Mouse (Mus musculus): ENCODE measurements around the gene Ccl22. TPM values are rescaled to one million over a fixed set of nuclear protein-coding genes. Genes with fewer than 3 reads are reported as not detected.
A peak's percentile ranks its signal among the peaks of the same experiment; 100 is the strongest.

Ccl22 gene
- total RNA-seq, 2 experiments from 2014 or later = 0.25 to 0.31 TPM

GRCm38 (mm10) chr8:94734735-94735350 is 10.5 kb upstream of the Ccl22 start:
- no peak for DNase-seq (ENCODE audit: low spot score in 2 of 2)

DNA sequence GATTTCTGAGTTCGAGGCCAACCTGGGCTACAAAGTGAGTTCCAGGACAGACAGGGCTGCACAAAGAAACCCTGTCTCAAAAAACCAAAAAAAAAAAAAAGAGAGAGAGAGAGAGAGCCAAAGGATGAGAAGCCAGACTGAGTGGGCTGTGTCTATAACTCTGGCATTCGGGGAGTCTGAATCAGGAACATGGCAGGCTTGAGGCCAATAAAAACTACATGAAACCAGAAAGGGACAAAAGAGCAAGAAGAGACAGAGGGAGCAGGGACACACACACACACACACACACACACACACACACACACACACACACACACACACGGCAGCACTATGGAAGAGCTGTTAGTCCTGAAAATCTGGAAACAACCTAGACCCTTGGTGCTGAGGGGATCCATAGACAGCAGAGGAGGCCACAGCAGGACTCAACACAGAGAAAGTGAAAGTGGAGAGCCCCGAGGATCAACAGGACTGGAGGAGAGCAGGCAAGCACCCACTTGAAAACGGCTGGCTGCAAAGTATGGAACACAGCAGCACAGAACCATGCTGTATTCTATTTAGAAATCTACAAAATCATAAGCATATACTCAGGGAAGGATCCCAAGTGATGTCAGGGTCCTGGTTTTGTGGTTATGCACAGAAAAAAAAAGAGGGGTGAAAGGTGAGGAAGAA is 9.8 kb upstream of the Ccl22 start:
- no peak for DNase-seq (ENCODE audit: low spot score in 2 of 2)

DNA sequence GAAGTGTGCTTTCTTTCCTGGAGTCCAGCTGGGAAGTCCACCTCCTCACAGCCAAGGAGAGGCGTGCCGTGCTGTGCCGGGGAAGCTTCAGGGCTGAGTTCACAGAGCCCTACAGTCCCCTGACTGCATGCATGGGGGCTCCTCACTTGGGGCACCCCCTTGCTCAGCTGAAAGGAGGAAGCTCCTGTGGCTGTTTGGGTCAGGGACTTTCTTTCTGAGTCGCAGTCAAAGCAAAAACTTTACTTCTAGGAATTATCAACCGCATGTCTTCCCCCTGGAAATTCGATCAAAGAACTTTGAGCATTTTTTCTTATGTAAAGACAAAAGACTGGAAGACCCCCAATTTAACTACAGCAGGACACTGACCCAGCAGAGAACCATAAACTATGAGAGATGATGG is 5.6 kb upstream of the Ccl22 start:
- DNase-seq (ENCODE audit: low spot score in 2 of 2) = no peak

DNA sequence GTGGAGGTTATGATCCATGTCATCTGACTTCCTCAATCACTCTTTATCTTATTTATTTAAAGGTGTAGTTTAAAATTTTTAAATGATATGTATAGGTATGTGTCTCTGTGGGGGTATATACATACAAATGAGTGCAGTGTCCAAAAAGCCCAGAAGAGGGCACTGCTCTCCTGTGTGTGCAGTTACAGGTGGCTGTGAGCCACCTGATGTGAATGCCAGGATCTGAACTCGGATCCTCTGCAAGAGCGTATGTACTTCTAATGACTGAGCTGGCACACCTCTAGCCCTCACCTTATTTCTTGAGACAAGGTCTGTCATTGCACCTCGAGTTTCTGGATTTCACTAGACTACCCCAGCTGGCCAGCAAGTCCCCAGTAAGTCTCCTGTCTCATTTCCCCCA is 4.8 kb upstream of the Ccl22 start:
- DNase-seq (ENCODE audit: low spot score in 2 of 2) = no peak

DNA sequence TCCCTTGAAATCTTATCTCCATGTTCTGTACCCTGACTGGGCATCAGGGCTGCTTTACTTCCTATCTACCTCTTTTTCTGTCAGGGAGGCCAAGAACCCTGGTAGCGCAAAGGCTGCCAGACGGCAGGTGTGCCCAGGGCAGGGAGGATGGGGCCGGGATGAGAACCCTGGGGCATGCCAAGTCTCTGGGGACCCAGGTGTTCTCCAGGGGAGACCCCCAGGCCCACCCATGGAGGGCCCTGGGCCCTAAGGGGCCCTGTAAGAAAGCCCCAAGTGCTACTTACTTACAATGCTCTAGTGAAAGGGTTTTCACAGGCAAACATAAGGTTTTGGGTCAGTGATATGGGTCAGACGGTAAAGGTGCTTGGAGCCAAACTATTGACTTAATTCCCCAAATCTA is 3.7 kb upstream of the Ccl22 start:
- DNase-seq (ENCODE audit: low spot score in 2 of 2) = no peak

GRCm38 (mm10) chr8:94744484-94744883 is 906 bp upstream of the Ccl22 start:
- no peak for DNase-seq (ENCODE audit: low spot score in 2 of 2)

DNA sequence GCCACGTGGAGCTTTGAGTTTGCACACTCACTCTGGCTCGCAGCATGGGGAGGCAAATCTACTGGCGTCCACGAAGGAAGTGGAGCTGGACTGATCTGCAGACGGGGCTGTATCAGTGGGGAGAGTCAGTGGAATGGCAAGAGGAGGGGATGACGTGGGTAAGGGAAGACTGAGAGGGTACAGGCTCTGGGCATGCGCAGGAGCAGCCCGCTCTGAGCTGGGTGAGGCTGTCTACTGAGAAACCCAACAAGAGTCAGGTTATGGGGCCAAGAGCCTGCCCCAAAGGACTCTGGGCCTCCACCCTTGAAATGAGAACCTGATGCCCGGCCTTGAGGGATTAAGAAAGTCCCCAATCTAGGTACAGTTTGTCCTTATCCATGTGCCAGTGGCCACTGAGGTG is 418 bp upstream of the Ccl22 start:
- DNase-seq (ENCODE audit: low spot score in 2 of 2) = no peak

DNA sequence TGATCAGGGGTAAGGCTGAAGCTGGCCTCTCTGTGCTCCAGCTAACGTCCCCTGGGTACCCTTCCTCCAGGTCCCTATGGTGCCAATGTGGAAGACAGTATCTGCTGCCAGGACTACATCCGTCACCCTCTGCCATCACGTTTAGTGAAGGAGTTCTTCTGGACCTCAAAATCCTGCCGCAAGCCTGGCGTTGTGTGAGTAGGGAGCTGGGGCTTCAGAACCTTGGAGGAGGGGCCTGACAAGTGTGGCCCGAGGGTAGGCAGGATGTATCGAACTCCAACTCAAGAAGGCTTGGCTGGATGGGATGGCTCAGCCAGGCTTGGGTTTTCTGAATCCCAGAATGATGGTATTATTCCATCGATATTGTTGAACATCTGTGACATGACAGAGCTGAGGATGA is 1.4 kb downstream of the Ccl22 start:
- DNase-seq (ENCODE audit: low spot score in 2 of 2) = no peak

- no peak for DNase-seq (ENCODE audit: low spot score in 2 of 2)
These were observed 3.0 kb downstream of the Ccl22 start for GRCm38 (mm10) chr8:94748363-94748762.

DNA sequence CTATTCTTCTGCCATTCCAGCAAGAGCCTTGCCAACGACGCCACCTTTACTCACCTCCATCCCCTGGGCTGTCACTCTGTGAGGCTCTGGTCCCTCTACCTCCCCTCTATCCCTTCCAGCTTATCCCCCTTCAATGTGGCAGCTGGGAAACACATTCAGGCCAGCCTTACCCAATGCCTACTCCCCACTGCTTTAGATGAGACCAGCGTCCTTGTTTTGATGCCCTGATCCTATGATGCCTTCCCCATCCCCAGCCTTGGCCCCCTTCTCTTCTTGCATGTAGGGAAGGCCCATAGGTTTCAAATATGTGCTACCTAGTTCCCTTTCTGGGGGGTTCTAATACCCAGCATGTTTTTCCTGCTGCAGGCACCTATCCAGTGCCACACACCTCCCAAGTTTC is 4.6 kb downstream of the Ccl22 start:
- no peak for DNase-seq (ENCODE audit: low spot score in 2 of 2)

DNA sequence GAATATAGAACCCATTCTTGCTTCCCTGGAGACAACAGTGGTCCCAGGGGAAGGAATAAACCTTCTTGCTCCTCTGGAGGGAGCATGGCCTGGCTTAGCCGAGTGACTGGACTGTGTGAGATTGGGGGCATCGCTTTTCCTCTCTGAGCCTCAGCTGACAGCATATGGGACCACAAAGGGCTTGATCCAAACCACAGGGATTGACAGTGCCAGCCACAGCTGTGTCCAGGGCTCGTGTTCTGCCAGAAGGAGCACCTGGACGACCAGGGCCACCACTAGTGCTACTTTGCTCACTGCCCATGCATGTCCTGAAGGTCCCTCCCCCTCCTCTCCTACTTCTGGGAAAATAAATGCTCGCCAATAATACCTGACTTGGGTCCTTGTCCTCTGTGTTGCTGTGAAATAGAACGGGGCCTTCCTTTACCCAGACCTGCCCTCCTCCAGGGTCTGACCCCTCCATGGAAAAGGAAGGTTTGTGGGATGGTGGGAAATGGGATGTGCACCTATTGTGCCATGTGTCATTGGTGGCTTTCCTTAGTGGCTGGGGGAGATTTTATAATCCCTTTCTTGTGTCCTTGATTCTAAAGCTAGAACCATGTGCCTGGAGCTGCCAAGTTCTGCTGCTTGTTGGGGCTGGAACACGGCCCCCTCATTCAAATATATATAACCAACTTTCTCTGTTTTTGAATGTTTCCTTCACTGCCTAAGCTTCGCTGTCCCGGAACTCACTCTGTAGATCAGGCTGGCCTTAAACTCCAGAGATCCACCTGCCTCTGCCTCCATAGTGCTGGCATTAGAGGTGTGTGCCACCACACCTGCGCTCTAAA is 5.8 kb downstream of the Ccl22 start:
- DNase-seq (ENCODE audit: low spot score in 2 of 2) = no peak

DNA sequence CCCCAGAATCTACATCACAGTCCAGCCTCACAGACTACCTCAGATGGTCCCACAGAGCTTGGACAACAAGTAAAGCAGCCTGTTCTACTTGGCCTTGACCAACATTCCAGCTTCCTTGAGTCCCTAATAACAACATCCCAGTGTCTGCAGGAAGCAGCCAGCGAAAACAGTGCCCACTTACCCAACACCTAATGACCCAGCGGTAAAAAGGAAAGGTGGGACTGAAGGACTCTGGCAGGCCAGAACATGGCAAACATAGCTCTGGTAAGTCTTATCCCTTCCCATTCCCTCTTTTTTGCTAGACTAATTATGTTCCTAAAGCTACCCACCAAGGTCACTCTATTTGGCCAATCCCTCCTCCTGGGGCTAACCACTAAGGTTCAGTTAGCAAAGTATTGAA is 8.6 kb downstream of the Ccl22 start:
- no peak for DNase-seq (ENCODE audit: low spot score in 2 of 2)

- no peak for DNase-seq (ENCODE audit: low spot score in 2 of 2)
These were observed 9.1 kb downstream of the Ccl22 start for GRCm38 (mm10) chr8:94754486-94754885.

DNA sequence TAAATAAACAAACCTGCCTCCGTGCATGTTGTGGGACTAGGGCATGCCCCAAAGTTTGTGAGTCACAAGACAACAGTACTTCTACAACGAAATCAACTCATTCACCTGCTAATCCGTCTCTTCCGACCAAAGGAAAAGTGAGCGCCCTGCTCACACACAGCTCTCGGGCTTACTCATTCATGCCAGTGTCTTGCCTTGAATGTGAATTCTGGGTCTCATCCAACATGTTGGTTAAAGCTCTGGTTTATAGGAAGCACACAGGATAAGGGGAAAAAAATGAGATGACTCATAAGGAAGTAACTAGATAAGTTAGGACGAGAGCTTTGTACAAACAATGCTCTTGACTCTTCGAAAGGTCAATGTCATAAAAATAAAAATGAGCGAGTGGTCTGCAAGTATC is 21.6 kb downstream of the Ccl22 start:
- no peak for DNase-seq (ENCODE audit: low spot score in 2 of 2)

- DNase-seq (ENCODE audit: low spot score in 2 of 2) = no peak
These were observed 25.6 kb downstream of the Ccl22 start for GRCm38 (mm10) chr8:94770945-94771344.

GRCm38 (mm10) chr8:94771941-94772670 is 26.7 kb downstream of the Ccl22 start, which contains the start of gene Cx3cl1:
Cx3cl1 (plus strand) TSS chr8:94772009.
- peak; percentile 41 to 57 for DNase-seq (ENCODE audit: low spot score in 2 of 2)

GRCm38 (mm10) chr8:94773048-94773447 is 27.7 kb downstream of the Ccl22 start:
- no peak for DNase-seq (ENCODE audit: low spot score in 2 of 2)

DNA sequence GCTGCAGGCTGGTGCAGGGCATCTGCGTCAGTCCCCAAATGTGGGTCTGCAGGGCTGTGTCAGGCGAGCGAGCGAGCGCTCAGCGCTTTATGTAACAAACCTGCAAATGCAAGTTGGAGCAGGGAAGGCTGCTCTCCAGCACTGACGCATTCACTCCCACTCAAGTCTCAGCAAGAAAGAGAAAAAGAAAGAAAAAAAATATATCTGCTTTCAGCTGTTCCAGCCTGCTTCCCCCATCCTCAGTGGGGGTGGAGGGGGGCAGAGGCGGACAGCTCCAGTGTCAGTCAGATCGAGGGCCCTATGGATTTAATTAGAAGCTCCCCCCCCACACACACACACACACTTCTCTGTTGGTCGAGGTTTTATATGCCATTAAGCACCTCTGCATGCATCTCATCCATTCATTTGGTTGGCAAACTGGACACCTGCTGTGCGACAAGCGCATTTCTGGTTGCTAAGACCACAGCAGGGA is 28.3 kb downstream of the Ccl22 start:
- no peak for DNase-seq (ENCODE audit: low spot score in 2 of 2)

- DNase-seq (ENCODE audit: low spot score in 2 of 2) = no peak
These were observed 29.2 kb downstream of the Ccl22 start for GRCm38 (mm10) chr8:94774601-94775000.

DNA sequence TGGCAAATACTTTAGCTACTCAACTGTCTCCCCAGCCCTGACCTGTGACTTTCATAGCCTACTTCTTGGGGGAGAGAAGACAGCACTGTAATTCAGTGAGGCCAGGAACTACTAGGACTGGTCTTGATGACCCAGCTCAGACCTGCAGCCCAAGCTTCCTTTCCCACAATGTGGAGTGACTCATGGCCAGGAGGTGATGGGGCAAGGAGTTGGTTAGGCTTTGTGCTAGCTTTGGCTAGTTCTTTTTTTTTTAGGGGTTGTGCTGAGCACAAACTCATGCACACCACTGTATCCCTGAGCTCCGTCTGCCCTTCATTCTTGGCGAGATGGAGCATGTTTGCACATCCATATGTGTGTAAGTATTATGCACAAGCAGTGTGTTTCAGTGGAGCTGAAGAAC is 31.0 kb downstream of the Ccl22 start:
- DNase-seq (ENCODE audit: low spot score in 2 of 2) = no peak

DNA sequence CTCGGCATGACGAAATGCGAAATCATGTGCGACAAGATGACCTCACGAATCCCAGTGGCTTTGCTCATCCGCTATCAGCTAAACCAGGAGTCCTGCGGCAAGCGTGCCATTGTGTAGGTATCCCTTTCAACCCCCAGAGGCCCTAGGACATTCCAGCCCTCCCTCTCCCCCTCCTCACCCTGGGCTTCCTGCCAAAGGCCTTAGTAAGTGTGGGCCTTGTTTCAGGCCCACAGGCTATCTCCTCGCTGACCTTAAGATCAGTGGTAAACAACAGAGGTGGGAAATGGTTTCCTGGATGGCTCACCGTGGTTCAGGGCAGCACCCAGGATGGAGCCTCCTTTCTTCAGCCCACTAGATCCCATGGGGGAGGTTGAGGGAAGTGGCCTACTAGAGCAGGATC is 32.6 kb downstream of the Ccl22 start:
- DNase-seq (ENCODE audit: low spot score in 2 of 2) = no peak

DNA sequence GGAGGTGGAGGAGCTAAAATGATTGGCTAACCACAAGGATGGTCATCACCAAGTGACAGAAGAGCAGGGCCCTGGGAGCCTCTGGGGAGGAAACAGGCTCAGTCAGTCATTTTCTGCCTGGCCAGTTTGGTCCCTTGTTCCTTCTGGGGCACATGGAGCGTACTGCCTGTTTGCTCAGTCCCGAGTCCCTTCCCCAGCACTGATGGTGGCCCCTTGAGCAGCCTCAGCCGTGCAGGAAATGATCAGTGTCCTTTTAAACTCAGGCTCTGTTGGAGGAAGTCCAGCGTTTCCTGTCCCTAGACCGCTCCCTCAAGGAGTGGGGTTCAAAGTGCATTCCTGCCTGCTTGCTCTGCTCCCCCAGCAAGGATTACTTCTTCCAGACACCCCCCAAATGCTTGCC is 33.1 kb downstream of the Ccl22 start:
- DNase-seq (ENCODE audit: low spot score in 2 of 2) = no peak
